Mouse (Mus musculus) forelimb bud, embryonic 11.5 days (tissue): Measurements from ENCODE around the gene Wasl.
A peak's percentile ranks its signal among the peaks of the same experiment; 100 is the strongest.

ENCODE experiments used
- DNase-seq: peaks from one replicate; pipeline ENCODE4 v3.0.0-alpha.2; 2012; ENCODE audit warnings: low read depth, low spot score

The Wasl gene

DNA sequence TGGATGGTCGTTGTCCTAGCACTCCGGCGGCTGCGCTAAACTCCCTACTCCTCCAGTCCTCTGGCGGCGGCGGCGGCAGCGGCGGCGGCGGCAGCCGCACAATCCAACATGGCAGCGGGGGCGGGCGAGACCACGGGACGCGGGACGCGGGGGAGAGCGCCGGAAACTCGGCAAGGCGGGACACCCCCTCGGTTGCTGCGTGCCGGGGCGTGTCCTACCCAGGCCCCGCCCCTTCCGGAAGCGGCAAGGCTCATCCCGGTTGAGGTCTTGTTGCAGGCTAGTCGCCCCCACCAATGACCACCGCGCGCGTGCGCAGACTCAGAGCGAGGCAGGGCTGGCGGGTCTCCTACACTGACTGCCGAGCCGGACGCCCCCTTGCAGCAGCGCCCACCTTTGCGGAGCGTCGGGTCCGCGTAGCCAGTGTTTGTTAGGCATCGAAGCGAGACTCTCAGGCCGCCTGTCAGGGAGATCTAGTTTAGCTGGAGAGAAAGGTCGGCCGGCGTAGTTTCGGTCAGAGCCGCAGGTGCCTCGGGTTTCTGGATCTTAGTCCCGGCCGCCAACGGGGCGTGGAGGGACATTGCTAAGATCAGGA, at the start of gene Wasl:
TSS of gene Wasl (minus strand) at position 143 of the 592 bp plus-strand sequence.
- DNase-seq: peak; percentile 97

DNA sequence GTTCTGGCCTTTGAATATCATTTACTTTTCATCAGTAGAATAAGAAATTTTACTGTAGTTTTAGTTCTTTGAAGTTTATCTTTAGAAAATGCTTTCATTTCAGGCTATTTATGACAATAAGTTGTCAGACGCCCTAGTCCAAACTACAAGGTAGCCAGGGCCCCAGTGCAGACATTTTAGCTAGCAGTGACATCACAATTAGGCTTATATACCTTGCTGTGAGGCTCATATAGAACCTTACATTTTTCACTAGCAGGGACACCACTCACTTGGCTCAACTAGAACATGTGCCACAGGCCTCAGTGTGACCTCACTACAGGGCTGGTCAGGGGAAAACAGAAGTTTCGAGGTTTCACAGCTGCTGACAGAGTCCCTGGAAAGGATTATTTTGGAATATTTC, 42.7 kb upstream of the Wasl start:
- DNase-seq: no peak

DNA sequence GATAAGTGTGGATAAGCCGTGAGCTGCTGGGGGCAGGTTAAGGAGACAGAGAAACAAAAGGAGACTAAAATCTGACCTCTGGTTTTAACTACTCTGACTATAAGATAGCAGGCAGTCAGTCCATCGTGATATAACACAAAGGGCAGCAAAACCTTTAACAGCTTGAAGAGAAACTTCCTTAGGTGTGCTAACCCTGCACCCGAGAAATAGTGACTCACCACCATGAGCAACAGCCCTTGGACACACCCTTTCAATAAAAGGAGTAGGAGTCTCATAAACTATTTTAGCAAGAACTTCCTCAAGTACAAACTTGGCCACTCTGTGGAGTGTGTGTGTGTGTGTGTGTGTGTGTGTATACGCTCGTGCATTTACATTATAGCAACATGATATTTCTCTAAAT, 42.3 kb upstream of the Wasl start:
- DNase-seq: no peak

DNA sequence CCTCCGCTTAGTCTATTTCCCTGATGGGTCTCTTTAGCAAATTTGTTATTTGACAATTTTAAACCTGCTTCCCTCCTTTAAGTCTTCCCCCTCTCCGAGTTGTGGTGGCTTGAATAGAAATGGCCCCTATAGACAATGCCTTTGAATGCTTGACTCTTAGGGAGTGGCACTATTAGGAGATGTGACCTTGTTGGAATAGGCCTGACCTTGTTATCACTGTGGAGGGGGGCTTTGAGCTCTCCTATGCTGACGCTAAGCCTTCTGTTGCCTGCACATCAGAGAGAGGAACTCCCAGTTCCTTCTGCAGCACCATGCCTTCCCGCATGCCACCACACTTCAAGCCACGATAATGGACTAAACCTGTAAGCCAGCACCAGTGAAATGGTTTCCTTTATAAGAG, 32.4 kb upstream of the Wasl start:
- no peak for DNase-seq

GRCm38 (mm10) chr6:24696117-24696516, 31.3 kb upstream of the Wasl start:
- DNase-seq: no peak

DNA sequence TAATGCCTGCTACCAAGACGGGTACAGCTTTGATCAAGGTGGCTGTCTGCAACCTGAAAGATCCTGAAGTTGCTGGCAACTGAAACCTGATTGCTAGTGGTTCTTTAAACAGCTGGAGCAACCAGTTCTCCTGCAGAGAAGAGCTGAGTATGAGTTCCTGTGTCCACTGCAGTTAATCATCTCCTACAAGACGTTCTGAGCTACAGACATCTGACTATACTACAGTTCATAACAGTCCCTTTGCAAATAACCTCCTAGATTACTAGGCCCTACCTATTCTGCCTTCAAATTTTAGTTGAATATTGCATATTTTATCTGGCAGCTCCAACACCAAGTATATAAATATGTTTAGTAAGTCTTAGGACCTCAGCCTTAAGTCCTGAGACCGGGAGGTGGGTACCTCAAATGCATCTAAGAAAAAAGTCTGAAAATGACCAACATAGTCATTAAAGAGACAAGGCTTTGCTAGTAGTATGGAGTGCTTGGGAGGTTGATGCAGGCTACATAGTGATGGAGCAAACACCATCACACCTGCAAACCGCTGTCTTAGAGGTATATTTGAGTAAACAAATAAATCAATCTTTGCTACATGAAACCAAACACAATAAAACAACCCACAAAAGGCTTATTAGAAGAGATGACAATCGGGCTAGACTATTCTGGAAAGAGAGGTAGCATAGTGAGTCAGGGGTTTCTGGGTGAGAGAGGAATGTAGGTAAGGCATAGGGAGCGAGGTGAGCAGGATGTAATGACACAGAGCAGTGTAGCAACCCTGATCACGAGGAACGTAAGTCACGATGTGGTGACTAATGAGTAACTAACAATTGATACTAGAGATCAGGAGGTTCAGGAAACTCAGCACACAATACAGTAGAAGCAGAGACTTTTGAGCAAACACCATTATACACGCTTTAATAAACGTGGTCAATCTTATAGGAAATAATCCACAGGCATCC, 29.9 kb upstream of the Wasl start:
- DNase-seq: no peak

DNA sequence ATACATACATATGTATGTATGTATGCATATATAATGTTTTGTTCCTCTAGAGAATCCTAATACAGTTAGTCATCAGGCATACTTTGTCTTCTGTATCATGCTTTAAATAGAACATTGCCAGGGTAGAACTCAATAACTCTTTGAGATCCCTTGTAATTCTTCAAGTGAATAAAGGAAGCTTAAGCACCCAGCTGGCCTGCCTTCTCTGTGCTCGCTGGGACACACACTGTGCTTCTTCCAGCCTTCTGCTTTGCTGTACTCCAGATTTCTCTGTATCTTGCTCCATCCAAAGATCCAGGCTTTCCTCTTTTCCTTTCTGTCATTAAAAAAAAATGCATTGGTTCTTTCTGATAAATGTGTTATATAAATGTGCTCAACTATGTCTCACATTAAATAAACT, 23.1 kb upstream of the Wasl start:
- no peak for DNase-seq

DNA sequence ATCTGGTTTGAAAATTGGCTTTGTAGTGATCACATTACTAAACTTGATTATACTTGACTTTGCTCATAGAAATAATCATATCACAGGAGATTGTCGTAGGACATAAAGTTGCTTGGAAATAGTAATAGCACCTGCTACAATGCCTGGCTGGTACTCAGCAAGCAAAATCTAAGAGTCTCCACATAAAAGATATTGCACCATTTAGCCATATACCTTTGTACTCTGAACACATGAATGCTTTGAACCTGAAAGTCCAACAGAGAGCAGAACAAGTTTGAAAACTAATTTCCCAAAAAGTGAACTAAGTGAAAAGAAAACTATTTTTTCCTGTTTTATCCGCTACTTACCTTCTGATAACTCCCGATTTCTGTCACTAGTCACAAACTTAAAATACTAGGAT, 18.3 kb upstream of the Wasl start:
- DNase-seq: no peak

GRCm38 (mm10) chr6:24667829-24668228, 3.0 kb upstream of the Wasl start:
- no peak for DNase-seq

DNA sequence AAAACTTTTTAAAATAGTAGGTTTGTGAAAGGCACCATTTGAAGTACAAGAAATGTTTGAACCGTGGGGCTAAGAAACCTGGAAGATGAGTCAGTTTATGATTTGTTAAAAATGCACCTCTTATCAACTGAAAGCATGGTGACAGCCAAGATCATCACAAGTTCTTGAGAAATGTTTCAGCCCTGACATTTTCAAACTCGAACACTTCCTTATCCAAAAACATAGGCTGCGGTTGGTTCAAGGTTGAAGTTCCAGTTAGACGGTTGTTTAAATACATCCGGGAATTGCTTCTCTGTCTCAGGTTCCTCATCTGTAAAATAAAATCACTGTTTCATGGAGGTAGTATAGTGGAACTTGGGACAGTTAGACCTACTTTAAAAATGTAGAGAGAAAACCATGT, 1.4 kb upstream of the Wasl start:
- no peak for DNase-seq

- peak; percentile 12 for DNase-seq
Measured at GRCm38 (mm10) chr6:24664133-24664866, 509 bp downstream of the Wasl start.

DNA sequence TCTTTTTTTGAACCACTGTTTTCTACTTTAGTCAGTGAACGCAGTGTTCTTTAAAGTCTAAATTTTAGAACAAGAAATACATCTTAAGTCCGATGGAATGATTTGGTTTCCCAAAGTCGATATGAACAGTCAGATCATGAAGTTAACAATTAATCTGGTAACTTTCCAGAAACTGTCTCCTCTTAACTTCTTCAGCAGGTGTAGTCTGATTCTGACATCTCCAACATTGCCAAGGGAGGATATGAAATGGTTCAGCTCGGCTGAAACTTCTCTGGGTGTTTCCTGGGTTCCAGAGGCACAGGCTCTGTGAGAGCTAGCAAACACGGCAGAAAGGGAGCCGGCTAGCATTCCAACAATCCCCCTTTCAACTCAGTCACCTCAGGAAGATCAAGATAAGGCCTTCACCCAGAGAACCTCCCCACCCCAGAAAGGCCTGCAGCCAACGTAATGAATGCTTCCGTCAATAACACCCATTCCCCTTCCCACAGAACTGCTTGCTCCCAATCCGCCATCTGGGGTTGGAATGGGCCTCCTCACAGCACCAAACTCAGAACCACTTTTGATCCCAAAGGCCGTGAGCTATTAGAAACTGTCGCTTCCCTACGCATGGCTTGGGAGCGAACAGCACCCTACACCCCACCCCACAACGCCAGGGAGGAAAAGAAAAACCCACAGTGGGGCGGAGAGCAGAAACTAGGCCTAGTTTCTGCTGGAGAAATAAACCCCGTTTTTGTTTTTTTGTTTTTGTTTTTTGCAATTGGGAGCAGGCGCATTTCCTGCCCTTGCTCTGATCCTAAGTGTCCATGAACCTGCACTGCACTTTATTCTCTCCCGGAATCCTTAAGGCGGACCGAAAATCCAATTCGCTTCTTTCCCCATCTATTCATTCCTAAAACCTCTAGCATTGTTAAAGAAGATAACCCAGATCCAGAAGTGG, 1.3 kb downstream of the Wasl start:
- peak; percentile 2 for DNase-seq

GRCm38 (mm10) chr6:24662483-24662882, 2.3 kb downstream of the Wasl start:
- no peak for DNase-seq

DNA sequence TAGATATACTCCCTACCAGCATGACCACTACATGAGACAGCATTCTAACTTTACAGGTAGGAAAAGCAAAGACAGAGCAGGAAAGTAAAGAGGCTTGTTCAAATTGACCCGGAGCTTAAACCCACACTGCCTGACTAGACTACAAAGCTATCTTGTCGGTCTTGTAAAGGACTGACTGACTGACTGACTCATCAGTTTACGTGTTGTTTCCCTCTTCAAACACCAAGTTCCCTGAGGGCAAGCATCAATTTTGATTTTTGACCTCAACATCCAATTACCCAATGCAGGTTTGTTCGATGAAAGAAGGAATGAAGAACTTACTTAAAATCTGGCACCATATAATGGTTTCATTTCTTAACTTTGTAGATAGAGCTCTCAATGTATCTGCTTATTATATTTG, 2.9 kb downstream of the Wasl start:
- no peak for DNase-seq

- no peak for DNase-seq
Measured at GRCm38 (mm10) chr6:24657647-24658387, 7.0 kb downstream of the Wasl start.

DNA sequence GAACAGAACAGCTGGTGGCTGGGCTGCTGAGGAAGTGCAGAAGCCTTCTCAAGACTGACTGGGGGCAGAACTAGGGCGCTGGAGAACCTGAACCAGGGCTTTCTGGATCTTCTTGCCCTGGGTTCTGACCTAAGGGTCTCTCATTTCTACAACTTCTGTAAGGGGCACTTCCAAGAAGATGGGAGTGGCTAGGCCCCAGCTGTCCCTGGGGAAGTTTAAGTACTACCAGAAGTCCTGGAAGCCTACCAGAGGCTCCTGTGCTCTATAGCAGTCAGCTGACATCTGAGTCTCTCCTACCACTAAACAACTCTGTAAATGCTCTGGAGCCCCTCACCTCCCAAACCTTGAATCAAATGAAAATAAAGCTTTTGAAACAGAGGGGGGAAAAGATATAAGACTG, 8.7 kb downstream of the Wasl start:
- DNase-seq: no peak

GRCm38 (mm10) chr6:24651538-24651937, 13.3 kb downstream of the Wasl start:
- no peak for DNase-seq

- no peak for DNase-seq
Measured at GRCm38 (mm10) chr6:24650719-24651118, 14.1 kb downstream of the Wasl start.

DNA sequence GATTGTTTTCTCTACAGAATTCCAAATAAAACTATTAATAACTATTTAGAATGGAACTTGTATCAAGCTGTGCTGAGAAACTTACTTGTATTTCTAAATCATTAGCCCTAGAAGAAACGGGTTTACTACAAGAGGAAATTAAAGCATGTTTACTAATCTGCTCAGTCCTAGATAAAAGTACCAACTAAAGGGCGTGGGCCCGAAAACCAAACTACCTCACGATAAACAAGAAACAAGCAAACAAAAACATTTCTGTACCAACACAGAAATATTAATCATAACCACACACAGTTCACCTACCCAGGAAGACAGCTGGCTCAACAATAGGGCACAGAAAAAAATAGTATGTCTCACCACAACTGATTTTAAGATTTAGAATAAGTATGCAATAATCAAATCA, 16.4 kb downstream of the Wasl start:
- DNase-seq: no peak

- no peak for DNase-seq
Measured at GRCm38 (mm10) chr6:24647103-24647691, 17.6 kb downstream of the Wasl start.
